Mouse (Mus musculus) heart, postnatal 14 days (tissue): ENCODE data around the gene Col20a1. TPM values are rescaled to one million over a fixed set of nuclear protein-coding genes. Genes with fewer than 3 reads are reported as not detected.

Source experiments
- DNase-seq, 2 experiments: peaks; one replicate each; pipeline ENCODE4 v3.0.0; 2021 to 2022
- intact Hi-C: fragments of 180-260 bp; cut with DNase I; formaldehyde crosslinking; loops from one replicate; pipeline ENCODE4 v1.15.1; 2025
- total RNA-seq, 2 experiments: library from RNA; stranded (reverse); gene quantifications; 2 replicates each; pipeline ENCODE4 v1.2.3; 2021

Gene Col20a1
- total RNA-seq, 2 experiments from 2014 or later, result 0.56 to 1.0 TPM

DNA sequence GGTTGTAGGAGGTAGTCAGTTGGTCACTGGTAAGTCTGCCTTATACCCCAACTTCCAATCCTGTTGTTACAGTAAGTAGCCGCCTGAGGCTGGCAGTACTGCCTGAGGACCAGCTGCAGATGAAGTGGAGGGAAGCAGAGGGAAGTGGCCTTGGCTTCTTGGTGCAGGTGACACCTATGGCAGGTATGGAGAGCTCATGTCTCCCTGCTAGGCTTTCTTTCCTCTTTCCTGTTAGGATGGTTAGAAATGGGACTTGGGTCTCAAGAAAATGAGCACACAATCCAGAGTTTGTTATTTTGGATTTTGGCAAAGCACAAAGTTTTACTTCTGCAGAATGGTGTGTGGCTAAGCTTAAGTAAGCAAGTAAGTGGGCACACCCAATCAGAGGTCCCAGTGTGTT is 2.6 kb downstream of the Col20a1 start:
- intact Hi-C loops, result loop anchor here (10.0 kb wide), 1 partner anchor 366 kb away; no protein-coding TSS in a partner anchor
- no peak for DNase-seq

DNA sequence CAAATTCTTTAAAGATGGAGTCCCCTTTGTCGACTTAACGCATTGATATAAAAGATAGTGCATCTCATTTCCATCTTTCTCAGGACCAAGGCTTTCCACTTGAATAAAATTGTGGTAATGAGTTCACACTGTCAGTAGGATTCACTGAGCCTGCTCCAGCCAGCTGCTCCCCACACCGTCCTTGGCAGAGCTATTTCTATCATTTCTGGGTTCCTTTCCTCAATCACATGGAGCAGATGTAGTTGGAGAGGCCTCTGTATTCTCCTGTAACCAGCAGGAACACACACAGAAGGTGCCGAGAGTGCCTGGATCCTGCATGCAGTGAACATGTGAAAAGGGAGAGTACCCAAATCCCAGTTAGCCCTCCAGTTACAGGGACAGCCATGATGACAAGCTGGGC is 4.0 kb downstream of the Col20a1 start:
- intact Hi-C loops, result no loop called here
- DNase-seq, result no peak

DNA sequence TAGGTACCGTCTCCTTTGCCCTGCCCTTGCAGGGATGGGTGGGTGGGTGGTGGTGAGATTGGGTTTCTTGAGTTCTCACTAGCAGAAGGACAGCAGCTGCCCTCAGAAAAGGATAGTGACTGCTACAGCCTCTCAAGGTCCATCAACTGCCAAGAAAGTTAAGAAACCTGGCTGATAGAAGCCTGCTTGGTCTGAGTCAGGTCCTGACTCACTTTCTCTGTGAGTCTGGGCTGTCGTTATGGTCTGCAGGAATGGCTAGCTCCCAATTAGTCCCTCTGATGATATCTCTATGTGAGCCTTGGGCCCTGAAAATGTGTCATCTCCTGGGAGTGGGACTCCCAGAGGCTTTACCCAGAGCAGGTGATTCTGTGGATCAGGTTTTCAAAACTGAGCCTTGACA is 8.0 kb downstream of the Col20a1 start:
- intact Hi-C loops, result no loop called here

DNA sequence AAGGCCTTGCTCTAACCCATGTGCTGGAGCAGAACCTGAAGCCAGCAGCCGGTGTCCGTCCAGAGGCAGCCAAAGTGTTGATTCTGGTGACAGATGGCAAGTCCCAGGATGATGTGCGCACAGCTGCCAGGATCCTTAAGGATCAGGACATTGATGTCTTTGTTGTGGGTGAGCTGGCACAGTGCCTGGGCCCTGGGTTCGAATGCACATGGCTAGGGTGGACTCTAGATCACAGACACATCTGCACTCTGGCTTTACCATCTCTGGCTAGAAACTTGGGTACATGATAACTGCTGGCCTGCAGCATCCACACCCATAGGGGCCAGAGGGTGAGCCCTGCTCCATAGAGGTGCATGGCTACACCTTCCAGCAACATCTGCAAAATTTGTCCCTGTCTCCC is 9.1 kb downstream of the Col20a1 start:
- DNase-seq, result no peak

More for the DNA sequence above, 8.0 kb downstream of the Col20a1 start:
- no peak for DNase-seq

DNA sequence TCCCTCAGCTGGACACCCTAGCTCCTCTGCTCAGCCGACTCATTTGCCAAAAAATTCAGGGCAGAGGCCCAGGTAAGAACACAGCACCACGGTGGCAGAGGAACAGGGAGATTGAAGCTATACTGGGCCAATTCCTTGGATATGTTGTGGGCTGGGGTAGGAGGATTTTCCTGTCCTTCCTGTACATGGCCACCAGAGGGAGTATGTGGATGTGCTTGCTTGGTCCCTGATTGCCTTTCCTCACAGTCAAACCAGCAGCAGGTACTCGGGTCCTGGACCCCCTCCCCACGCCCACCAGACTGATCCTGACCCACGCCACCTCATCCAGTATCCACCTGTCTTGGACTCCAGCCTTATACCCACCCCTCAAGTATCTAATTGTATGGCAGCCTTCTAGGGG is 10.1 kb downstream of the Col20a1 start:
- intact Hi-C loops, result loop anchor here (1.0 kb wide), 2 partner anchors 64 to 76 kb away; no protein-coding TSS in a partner anchor
- peak; percentile 22 to 42 for DNase-seq

More for the DNA sequence above, 9.1 kb downstream of the Col20a1 start:
- intact Hi-C loops, result no loop called here

DNA sequence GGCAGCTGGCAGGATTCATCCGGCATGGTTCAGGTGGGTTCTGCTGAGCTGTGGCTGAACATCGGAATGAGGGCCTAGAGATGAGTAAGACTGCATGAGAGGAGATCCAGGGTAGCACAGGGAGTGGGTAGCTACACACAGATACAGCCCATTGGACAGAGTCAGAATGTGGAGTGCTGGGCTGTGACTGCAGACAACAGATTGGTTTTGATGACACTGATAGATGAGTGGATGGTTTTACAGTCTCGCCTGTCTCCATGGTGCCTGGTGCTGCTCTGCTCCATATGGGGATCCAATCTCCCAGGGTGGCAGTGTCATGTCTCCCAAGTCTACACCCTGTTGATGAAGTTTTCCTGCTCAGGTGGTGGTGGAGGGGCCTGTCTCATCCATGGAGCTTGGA is 10.6 kb downstream of the Col20a1 start:
- DNase-seq, result no peak
- intact Hi-C loops, result loop anchor here (1.0 kb wide), 2 partner anchors 63 to 75 kb away; no protein-coding TSS in a partner anchor

DNA sequence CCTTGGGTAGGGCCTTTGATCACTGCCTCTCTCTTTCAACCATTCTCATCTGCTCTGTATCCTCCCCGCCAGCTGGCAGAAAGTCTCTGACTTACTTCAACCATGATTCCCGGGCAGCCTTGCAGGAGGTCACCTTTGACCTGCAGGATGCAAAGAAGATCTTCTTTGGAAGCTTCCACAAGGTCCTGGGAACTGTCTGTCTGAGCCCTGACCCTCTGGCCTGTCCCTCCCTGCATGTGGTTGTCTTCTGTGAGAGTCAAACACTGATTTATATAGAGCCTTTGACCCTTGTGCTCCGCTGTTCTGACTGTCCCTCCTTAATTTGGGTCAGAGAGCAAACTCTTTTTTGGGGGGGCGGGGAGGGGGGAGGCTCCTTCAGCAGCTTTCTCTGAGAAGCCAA is 20.7 kb downstream of the Col20a1 start:
- intact Hi-C loops, result no loop called here
- no peak for DNase-seq

DNA sequence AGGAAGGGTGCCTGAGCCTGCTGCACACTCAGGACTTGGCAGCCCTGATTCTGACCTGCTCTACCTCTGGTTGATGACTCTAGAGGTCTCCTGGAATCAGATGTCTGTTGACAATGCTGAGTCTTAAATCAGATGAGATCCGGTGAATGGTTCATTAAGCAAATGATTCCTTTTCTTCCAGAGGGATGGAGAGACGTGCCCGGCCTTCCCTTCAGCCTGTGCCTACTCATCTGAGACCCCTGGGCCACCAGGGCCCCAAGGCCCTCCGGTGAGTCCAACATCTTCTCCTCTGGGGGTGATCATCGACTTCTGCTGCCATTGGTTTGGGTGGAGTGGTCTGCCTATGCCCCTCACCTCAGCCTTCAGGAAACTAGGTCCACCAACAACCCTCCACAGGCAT is 22.0 kb downstream of the Col20a1 start:
- intact Hi-C loops, result no loop called here

DNA sequence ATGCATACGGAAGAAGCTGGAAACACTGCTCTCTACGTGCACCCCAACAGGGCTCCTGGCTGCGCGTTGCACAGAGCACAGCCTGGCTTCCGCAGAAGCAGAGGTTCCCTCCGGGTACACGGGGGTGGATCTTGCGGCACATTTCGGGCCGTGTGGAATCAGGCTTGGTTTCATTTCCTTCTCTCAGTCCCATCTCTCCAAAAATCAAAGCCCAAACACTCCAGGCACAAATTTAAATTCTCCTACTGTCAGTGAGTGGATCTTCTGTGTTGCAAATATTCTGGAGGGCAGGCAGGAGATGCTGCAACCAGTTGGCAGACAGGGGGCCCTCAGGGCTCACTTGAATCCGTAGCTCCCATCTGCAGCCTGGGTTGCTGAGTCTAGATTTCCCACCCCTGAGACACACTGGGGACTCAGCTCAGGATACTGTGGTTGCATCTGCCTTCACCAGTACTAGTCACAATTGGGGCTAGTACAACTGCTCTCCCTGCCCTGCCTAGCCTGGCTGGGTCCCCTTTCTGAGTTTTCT is 45.1 kb downstream of the Col20a1 start:
- intact Hi-C loops, result no loop called here
- DNase-seq, result no peak

More for the DNA sequence above, 22.0 kb downstream of the Col20a1 start:
- no peak for DNase-seq

DNA sequence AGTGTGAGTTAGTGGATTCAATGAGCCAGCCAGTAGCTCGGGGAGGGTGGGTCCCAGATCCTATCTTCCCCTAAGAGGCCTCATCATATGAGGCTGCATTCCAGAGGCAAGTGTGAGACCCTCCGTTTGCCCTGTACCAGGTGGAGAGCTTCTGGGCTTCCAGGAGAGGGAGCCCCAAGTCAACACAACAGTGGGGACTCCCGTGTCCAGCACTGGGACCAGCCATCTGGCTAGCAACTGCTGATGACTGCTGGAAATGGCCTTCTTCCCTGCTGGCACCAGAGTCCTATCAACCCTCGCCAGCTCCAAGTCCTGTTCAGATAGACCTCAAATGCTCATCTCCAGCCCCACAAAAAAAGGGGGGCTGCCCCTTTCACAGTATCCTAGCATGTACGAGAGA is 46.1 kb downstream of the Col20a1 start:
- intact Hi-C loops, result loop anchor here (2.0 kb wide), 1 partner anchor 26 kb away; no protein-coding TSS in a partner anchor
- peak; percentile 26 to 45 for DNase-seq

DNA sequence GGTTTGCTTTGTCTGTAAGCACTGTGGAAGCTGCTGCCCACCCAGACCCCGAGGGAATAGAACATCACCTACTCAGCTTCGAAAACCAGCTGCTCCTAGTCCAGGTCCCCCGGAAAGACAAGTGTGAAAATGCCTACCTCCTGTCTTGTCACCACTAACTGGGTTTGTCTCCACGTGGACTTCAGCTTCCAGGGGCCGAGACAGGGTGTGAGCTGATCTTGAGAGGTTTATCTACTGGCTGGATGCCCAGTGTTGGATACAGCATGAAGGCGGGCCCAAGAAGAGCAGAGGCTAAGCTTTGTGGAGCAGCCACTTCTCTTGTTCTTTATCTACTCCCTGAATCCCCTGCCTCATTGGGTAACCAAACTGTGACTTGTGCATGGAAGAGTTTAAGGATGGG is 47.0 kb downstream of the Col20a1 start:
- DNase-seq, result peak; percentile 8 to 20
- intact Hi-C loops, result loop anchor here (2.0 kb wide), 1 partner anchor 25 kb away; no protein-coding TSS in a partner anchor

DNA sequence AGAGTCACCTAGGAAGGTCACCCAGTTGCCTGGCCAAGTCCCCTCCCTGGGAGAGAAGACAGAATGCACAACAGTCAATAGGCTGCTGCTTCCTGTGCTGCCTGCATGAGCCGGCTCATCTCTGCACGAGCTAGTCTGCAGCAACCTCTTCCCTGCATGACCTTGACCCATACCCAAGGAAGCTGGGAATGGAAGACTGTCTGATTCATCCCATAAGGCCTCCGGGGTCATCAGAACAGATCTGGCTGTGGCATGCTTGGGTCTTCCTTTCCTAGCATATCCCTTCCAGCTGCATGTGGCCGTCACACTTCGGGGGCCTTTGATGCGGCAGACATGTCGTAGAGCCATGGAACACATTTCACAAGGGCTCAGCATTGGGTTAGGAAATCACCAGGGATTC is 48.9 kb downstream of the Col20a1 start:
- intact Hi-C loops, result no loop called here
- DNase-seq, result no peak

DNA sequence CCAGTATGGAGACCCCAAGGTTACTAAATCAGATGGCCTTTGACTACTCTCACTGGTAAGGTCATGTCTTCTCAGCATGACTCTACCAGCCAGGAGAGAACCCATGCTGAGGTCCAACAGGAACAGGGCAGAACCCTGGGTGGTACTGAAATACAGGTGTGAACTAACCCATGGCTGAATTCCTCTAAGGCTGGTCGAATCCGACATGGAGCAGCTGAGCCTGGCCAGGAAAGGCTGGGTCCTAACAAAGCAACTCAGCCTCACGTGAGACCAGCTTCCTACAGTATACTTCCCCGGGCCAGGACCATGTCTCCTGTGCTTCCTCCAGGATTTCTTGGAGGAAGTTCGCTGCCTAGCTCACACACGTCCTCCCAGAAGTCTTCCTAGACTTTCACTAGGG is 50.2 kb downstream of the Col20a1 start:
- intact Hi-C loops, result no loop called here
- no peak for DNase-seq

DNA sequence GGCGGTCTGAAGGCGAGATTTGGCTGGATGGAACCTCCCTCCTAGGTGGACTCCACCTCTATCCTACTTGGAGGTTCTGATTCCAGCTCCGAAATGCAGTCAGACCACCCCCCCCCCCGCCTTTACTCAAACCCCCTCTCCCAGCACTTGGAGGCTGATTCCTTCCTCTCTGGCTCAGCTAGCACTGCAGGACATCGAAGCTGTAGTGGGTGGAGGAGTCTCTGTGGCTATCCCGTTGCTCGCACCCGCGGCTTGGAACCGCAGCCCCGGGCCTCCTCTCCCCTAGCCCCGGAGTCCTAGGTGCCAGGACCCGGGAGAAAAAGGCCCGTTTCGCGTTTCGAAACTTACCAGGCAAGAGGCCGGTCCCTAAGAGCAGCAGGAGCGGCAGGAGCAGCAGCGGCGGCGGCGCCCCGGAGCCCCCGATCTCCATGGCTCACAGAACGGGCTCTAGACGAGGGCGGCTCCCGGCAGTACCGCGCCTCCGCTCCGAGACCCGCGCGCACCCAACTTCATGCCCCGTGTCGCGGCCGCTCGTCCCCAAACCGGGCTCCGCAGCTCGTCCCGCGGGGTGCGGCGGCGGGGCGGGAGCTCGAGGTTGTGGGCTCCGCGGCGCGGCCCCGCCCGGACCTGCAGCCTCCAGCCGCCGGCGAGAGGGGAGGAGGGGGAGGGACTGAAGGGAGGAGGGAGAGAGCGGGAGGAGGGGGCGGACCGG is 52.5 kb downstream of the Col20a1 start:
- intact Hi-C loops, result no loop called here
- peak; percentile 6 to 27 for DNase-seq

DNA sequence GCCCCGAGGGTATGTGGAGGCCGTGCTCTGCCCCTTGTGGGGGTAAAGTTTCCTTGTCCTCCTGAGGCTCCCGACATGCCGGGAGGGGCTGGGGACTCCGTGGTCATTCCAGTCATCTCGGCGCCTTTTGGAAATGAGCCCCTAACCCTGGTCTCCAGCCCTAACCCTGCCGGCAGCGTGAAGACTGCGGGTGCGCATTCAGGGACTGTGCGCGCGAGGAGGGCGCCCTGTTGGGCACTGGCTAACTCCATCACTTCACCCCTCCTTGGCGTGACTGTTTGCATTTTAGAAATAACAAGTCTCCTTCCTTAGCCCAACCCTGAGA is 53.0 kb downstream of the Col20a1 start:
- intact Hi-C loops, result no loop called here
- DNase-seq, result no peak

DNA sequence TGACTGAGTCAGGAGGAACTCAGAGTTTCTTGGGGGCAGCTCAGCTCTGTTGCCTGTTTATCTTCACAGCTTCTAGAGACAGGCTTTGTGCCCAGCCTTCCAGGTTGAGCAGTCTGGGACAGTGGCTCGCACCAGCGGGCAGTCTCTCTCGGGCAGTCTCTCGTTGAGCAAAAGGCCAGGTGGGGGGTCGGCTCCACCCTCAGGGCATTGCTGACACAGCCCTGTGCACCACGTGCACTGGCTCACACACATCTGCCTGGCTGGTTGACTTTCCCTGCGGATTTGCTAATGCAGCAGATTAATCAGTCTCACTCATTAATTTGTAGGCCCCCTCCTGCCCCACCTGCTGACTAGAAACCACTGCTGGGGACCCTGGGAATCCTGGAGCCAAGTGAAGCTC is 55.6 kb downstream of the Col20a1 start:
- no peak for DNase-seq
- intact Hi-C loops, result no loop called here

DNA sequence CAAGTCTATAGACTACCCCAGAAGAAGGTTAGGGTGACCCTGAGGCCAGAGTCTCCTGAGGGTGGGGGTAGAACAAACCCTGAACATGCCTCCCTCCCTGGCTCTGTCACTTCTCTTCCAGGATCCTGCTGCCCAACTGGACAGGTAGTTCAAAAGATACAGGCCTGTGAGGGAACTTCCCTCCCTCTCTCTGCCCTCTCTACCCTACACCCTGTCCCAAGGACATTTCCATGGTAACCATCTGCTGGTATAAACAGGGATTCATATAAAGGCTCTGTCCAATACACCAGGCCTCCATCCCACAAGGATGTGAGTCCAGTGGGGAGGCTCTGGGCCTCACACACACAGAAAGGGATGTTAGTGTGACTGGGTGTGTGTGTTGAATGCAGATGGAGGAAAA is 56.0 kb downstream of the Col20a1 start:
- intact Hi-C loops, result no loop called here
- no peak for DNase-seq

DNA sequence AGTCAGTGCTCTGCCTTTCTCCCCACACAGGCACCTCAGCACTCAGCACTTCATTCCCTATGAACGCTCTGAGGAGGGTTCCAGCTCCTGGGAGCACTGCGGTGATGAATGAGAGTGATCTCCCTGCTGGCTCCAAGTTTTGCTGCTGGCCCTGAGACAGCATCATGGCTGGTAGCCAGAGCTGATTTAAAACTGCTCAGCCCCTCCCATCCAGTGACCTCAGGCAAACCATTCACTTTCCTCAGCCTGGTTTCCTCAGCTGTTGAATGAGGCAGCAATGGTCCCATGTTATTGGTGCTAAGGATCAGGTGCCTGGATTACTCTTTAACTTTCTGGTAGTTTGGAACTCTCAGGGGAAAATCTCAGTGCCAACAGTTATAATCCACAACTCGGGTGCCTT is 57.1 kb downstream of the Col20a1 start, which contains the start of gene Chrna4:
Gene Chrna4, minus strand, starts transcription at position 110 of the 400 bp plus-strand sequence.
- intact Hi-C loops, result no loop called here
- peak; percentile 22 to 44 for DNase-seq

DNA sequence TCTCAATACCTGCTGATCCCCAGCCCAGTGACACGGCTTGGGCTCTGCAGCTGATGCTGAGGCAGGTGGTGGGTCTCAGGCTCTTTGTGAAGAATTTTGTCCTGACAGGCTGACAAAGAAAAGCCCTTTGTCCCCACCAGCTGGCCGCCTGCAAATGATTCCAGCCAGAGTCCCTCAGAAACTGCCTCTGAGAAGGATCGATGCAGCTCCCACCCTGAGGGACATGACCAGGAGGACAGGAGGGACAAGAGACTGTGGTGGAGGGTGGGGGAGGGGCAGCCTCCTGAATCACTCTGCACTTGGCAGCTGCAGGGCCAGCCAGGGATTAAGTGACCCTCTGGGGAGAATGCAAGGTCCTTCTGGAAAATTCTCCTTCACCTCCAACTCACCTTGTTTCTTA is 57.7 kb downstream of the Col20a1 start:
- DNase-seq, result no peak
- intact Hi-C loops, result no loop called here

DNA sequence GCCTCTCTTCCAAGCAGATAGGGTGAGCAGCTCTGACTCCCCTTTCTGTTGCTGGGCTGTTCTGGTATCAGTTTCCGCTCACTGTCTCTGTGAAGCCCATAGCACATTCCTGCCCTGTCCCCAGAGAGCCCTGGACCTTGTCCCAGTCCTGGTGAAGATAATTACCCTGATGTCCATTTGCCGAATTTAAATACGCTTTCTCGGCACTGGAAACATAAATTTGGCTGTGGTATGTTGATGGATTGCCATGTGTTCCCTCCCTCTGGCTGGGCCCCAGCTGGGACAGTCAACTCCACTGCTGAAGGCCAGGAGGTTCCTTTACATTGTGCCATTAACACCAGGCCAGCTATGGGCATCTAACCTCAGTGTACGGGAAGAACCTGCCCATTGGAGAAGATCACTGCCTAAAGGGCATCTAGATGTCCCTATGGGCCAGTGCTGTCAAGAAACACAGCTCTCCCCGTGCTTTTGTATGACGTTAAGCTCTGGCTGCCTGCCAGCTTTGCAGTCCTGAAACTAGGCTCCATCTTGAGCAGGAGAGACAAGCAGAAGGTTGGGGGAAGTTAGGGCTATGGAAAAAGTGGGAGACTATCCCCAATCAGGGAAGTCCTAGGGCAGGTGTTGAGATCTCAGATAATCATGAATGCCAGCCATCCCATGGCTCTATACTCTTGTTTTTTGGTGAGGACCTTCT is 62.1 kb downstream of the Col20a1 start:
- intact Hi-C loops, result no loop called here
- DNase-seq, result peak in 1 of 2 experiments; percentile 7

DNA sequence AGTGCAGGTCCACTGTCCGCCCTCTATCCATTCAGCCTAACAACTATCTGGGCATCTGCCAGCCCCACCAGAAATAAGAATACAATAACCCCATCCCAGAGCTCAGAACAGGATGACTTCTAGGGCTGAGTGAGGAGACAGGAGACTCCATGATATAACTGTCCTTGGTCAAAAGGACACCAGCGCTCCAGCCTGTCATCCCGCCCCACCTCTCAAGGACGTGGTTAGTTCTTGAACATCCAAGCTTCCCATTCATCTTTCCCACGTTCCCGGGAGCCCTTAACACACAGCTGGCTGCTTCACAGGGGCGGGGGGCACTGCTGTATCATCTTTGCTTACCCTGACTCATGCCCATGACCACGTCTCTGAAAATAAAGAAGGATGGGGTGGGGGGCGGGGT is 62.7 kb downstream of the Col20a1 start:
- DNase-seq, result no peak
- intact Hi-C loops, result no loop called here

DNA sequence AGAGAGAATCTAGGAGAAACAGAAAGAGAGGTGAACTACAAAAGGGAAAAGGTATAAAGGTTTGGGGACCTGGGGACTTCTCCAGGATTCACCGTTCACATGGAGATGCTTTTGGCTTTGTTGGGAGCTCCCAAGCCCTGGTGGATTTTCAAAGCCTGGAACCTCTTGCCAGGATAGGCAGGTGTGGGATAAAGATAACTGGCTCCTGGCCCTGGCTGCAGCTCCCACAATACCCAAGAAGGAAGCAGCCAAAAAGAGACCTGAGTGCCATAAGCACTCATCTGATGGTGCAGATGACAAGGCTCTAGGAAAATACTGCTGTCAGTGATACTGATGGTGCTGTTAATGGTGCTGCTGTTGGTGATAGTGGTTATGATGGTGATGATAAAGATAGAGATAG is 65.8 kb downstream of the Col20a1 start:
- no peak for DNase-seq
- intact Hi-C loops, result no loop called here
